Comparison of ENCODE assay signal across 8 mouse cellular contexts in genomic region chr5:137306439-137307005, GRCm38 (mm10). TPM values are rescaled to one million over a fixed set of nuclear protein-coding genes. Genes with fewer than 3 reads are reported as not detected.
A peak's percentile ranks its signal among the peaks of the same experiment; 100 is the strongest.
DNase-seq lines count a peak whose midpoint lies in the region; ATAC-seq and TF ChIP-seq lines count a peak whose summit lies in the region.

No protein-coding gene starts in this region.

- H3K36me3 ChIP-seq in kidney, postnatal 0 days (ENCODE audit: insufficient read depth, low read length) = peaks cover 52% of the 10 kb centered on the region
- H3K36me3 ChIP-seq in intestine, embryonic 14.5 days (ENCODE audit: control insufficient read depth, insufficient read depth, low read length) = peaks cover 72% of the 10 kb centered on the region
- H3K36me3 ChIP-seq in neural tube, embryonic 12.5 days = peaks cover 46% of the 10 kb centered on the region

- H3K4me3 ChIP-seq in kidney, postnatal 0 days (replicated peaks; ENCODE audit: low read depth, low read length) = peak overlapping the region; percentile 91
- peak overlapping the region; percentile 88 for H3K4me3 ChIP-seq in intestine, embryonic 14.5 days (ENCODE audit: low read depth, low read length)
- peak overlapping the region; percentile 66 for H3K4me3 ChIP-seq in neural tube, embryonic 12.5 days

- TF ChIP-seq POLR2A in brain, embryonic 14.5 days (IDR thresholded peaks at IDR 0.05; ENCODE audit: borderline replicate concordance, extremely low read depth, insufficient read depth, insufficient read length, poor library complexity, severe bottlenecking) = 0 out of 2 replicates have a peak, but pooled peaks have one; percentile 0

- intact Hi-C loops in left cerebral cortex, postnatal 36 days (cut with DNase I) = loop anchor here (2.0 kb wide), 1 partner anchor 18 kb away; no protein-coding TSS in a partner anchor

- no peaks in the 10 kb centered on the region for H3K9me3 ChIP-seq in kidney, postnatal 0 days (replicated peaks; ENCODE audit: low read length)
- no peaks in the 10 kb centered on the region for H3K9me3 ChIP-seq in intestine, embryonic 14.5 days (ENCODE audit: control insufficient read depth, low read length)
- no peaks in the 10 kb centered on the region for H3K9me3 ChIP-seq in neural tube, embryonic 12.5 days

- ATAC-seq in kidney, postnatal 0 days (replicated peaks; ENCODE audit: low FRiP score, low read depth) = no peak
- no peak for ATAC-seq in intestine, embryonic 14.5 days (replicated peaks; ENCODE audit: low FRiP score, low TSS enrichment, low read depth)
- no peak for ATAC-seq in neural tube, embryonic 12.5 days (ENCODE audit: low FRiP score, low read depth)

- peak overlapping the region; percentile 90 for H3K27ac ChIP-seq in kidney, postnatal 0 days
- peak overlapping the region; percentile 93 for H3K27ac ChIP-seq in intestine, embryonic 14.5 days (ENCODE audit: low read depth)
- peak overlapping the region; percentile 87; the same call in 1 of the 2 replicates for H3K27ac ChIP-seq in neural tube, embryonic 12.5 days

- WGBS in kidney, postnatal 0 days = 10% methylated on average over 12 of the region's 12 CpGs
- 11% methylated on average over 12 of the region's 12 CpGs for WGBS in intestine, embryonic 14.5 days
- WGBS in neural tube, embryonic 12.5 days = 16% methylated on average over 12 of the region's 12 CpGs

- H3K27me3 ChIP-seq in kidney, postnatal 0 days (ENCODE audit: insufficient read depth, low read length) = no peaks in the 10 kb centered on the region
- H3K27me3 ChIP-seq in intestine, embryonic 14.5 days (replicated peaks; ENCODE audit: control insufficient read depth, insufficient read depth, low read length) = no peaks in the 10 kb centered on the region
- no peaks in the 10 kb centered on the region for H3K27me3 ChIP-seq in neural tube, embryonic 12.5 days (replicated peaks)

- TF ChIP-seq CTCF in kidney, postnatal 0 days (IDR thresholded peaks at IDR 0.05; ENCODE audit: low read depth) = no peak
- no peak for TF ChIP-seq CTCF in brain, embryonic 14.5 days (IDR thresholded peaks at IDR 0.05; ENCODE audit: borderline replicate concordance, extremely low read depth, insufficient read depth, insufficient read length)

- H3K4me1 ChIP-seq in kidney, postnatal 0 days (replicated peaks; ENCODE audit: insufficient read depth, low read length) = peaks cover 20% of the 10 kb centered on the region
- peaks cover 26% of the 10 kb centered on the region for H3K4me1 ChIP-seq in intestine, embryonic 14.5 days (replicated peaks; ENCODE audit: control insufficient read depth, insufficient read depth, low read length)
- H3K4me1 ChIP-seq in neural tube, embryonic 12.5 days = peaks cover 24% of the 10 kb centered on the region

- H3K4me2 ChIP-seq in kidney, postnatal 0 days (ENCODE audit: low read length) = peak overlapping the region; percentile 80
- peak overlapping the region; percentile 80 for H3K4me2 ChIP-seq in intestine, embryonic 14.5 days (ENCODE audit: low read length)
- H3K4me2 ChIP-seq in neural tube, embryonic 12.5 days (replicated peaks) = peak overlapping the region; percentile 75

- DNase-seq in kidney, postnatal 0 days (ENCODE audit: low spot score) = no peak
- no peak for DNase-seq in kidney, postnatal 10 days
- DNase-seq in brain, embryonic 14.5 days (ENCODE audit: low read depth) = no peak
- no peak for DNase-seq in intestine, embryonic 14.5 days (ENCODE audit: low spot score)
- DNase-seq in kidney, adult 9 months = no peak
- DNase-seq in right cerebral cortex, postnatal 10 days (ENCODE audit: low spot score in 2 of 2) = no peak
- no peak for DNase-seq in left cerebral cortex, postnatal 36 days (ENCODE audit: low spot score in 2 of 2)

- H3K9ac ChIP-seq in kidney, postnatal 0 days (ENCODE audit: low read depth, low read length) = peak overlapping the region; percentile 98
- H3K9ac ChIP-seq in intestine, embryonic 14.5 days (ENCODE audit: low read length) = peak overlapping the region; percentile 95
- peak overlapping the region; percentile 81 for H3K9ac ChIP-seq in neural tube, embryonic 12.5 days

RNA-seq across cellular contexts. Expression of gene Srrt, which starts 1.0 kb away (rescaled TPM):
- 68.0 and 77.7 TPM in 2 replicates for polyA plus RNA-seq in kidney, postnatal 0 days (2015; fragmentation: Nextera tagmentation; extraction: Ambion mirVana)
- polyA plus RNA-seq in brain, embryonic 14.5 days (2012; rRNA removed) = 211 and 216 TPM in 2 replicates
- polyA plus RNA-seq in intestine, embryonic 14.5 days (2014; fragmentation: Nextera tagmentation; extraction: Ambion mirVana) = 118 and 122 TPM in 2 replicates
- 155 and 167 TPM in 2 replicates for polyA plus RNA-seq in neural tube, embryonic 12.5 days (2016; fragmentation: Nextera tagmentation; extraction: Ambion mirVana)
- total RNA-seq in left cerebral cortex, postnatal 36 days (2021) = 100 to 1,000 TPM; 132 to 230 TPM

RNA-seq across cellular contexts. Expression of gene Trip6, which starts 7.7 kb away (rescaled TPM):
- 74.8 and 75.6 TPM in 2 replicates for polyA plus RNA-seq in kidney, postnatal 0 days (2015; fragmentation: Nextera tagmentation; extraction: Ambion mirVana)
- 25.7 and 33.0 TPM in 2 replicates for polyA plus RNA-seq in brain, embryonic 14.5 days (2012; rRNA removed)
- polyA plus RNA-seq in intestine, embryonic 14.5 days (2014; fragmentation: Nextera tagmentation; extraction: Ambion mirVana) = 73.3 and 77.7 TPM in 2 replicates
- polyA plus RNA-seq in neural tube, embryonic 12.5 days (2016; fragmentation: Nextera tagmentation; extraction: Ambion mirVana) = 31.7 and 36.2 TPM in 2 replicates
- 1 to 10 TPM; 3.5 to 5.1 TPM for total RNA-seq in left cerebral cortex, postnatal 36 days (2021)

RNA-seq across cellular contexts. Expression of gene Ufsp1, which starts 12.1 kb away (rescaled TPM):
- 11.4 and 12.8 TPM in 2 replicates for polyA plus RNA-seq in kidney, postnatal 0 days (2015; fragmentation: Nextera tagmentation; extraction: Ambion mirVana)
- 10.0 and 11.9 TPM in 2 replicates for polyA plus RNA-seq in brain, embryonic 14.5 days (2012; rRNA removed)
- polyA plus RNA-seq in intestine, embryonic 14.5 days (2014; fragmentation: Nextera tagmentation; extraction: Ambion mirVana) = 8.9 and 10.6 TPM in 2 replicates
- 11.4 and 11.6 TPM in 2 replicates for polyA plus RNA-seq in neural tube, embryonic 12.5 days (2016; fragmentation: Nextera tagmentation; extraction: Ambion mirVana)
- total RNA-seq in left cerebral cortex, postnatal 36 days (2021) = 10 to 100 TPM; 11.4 to 15.0 TPM

RNA-seq across cellular contexts. Expression of gene Ache, which starts 19.2 kb away (rescaled TPM):
- polyA plus RNA-seq in kidney, postnatal 0 days (2015; fragmentation: Nextera tagmentation; extraction: Ambion mirVana) = 6.5 and 7.4 TPM in 2 replicates
- 18.8 and 32.5 TPM in 2 replicates for polyA plus RNA-seq in brain, embryonic 14.5 days (2012; rRNA removed)
- polyA plus RNA-seq in intestine, embryonic 14.5 days (2014; fragmentation: Nextera tagmentation; extraction: Ambion mirVana) = 11.7 and 13.6 TPM in 2 replicates
- polyA plus RNA-seq in neural tube, embryonic 12.5 days (2016; fragmentation: Nextera tagmentation; extraction: Ambion mirVana) = 20.6 and 23.5 TPM in 2 replicates
- total RNA-seq in left cerebral cortex, postnatal 36 days (2021) = 10 to 100 TPM; 60.1 to 64.5 TPM

RNA-seq across cellular contexts. Expression of gene Slc12a9, which starts 26.9 kb away (rescaled TPM):
- polyA plus RNA-seq in kidney, postnatal 0 days (2015; fragmentation: Nextera tagmentation; extraction: Ambion mirVana) = 11.8 and 12.0 TPM in 2 replicates
- 34.0 and 34.8 TPM in 2 replicates for polyA plus RNA-seq in brain, embryonic 14.5 days (2012; rRNA removed)
- 7.9 and 9.5 TPM in 2 replicates for polyA plus RNA-seq in intestine, embryonic 14.5 days (2014; fragmentation: Nextera tagmentation; extraction: Ambion mirVana)
- polyA plus RNA-seq in neural tube, embryonic 12.5 days (2016; fragmentation: Nextera tagmentation; extraction: Ambion mirVana) = 24.4 and 25.1 TPM in 2 replicates
- total RNA-seq in left cerebral cortex, postnatal 36 days (2021) = 10 to 100 TPM; 21.1 to 25.2 TPM
